Mouse (Mus musculus) stomach, postnatal 0 days (tissue): ENCODE measurements around the gene Klhl26.

Experiments
- CTCF ChIP-seq: IDR thresholded peaks from 2 replicates; pipeline ENCODE4 v1.5.1; 2016; ENCODE audit warnings: antibody characterized with exemption, low read depth, mild to moderate bottlenecking, moderate library complexity
- EP300 ChIP-seq: optimal IDR thresholded peaks from 2 replicates; pipeline ENCODE3; 2016; ENCODE audit warnings: antibody characterized with exemption

- TF ChIP-seq CTCF = no peak
- TF ChIP-seq EP300 = no peak
These were observed 37.5 kb downstream of the Klhl26 start, which contains the start of gene Crtc1 for GRCm38 (mm10) chr8:70439055-70439847.
